Mouse (Mus musculus) myocyte (in vitro differentiated cells): ENCODE results near the gene Pilrb2.
"Not testable (repeated sequence)": the region's sequence is repeated elsewhere in the genome, so short reads cannot be mapped to it uniquely, and the experiment has no call there.

Experiments used
- CEBPB ChIP-seq: IDR thresholded peaks from 2 replicates; pipeline ENCODE4 v1.6.1; 2011; ENCODE audit warnings: mild to moderate bottlenecking, moderate library complexity; ENCODE audit not compliant: poor library complexity, insufficient read depth, severe bottlenecking
- E2F4 ChIP-seq: IDR thresholded peaks from one replicate; pipeline ENCODE4 v1.6.1; 2011; ENCODE audit warnings: mild to moderate bottlenecking, control low read depth, moderate library complexity; ENCODE audit not compliant: insufficient read depth
- MAX ChIP-seq: IDR thresholded peaks from one replicate; pipeline ENCODE4 v1.6.1; 2011; ENCODE audit warnings: low read depth, mild to moderate bottlenecking, control low read depth
- MYOD1 ChIP-seq, 3 experiments: IDR thresholded peaks; one replicate each; pipeline ENCODE4 v1.6.1; 2011; ENCODE audit warnings: control low read depth in 2 of 3, low read depth in 2 of 3, mild to moderate bottlenecking in 2 of 3, moderate library complexity in 1 of 3; ENCODE audit not compliant: insufficient read length in 2 of 3, control insufficient read depth in 1 of 3
- MYOG ChIP-seq, 3 experiments: IDR thresholded peaks; one replicate each; pipeline ENCODE4 v1.6.1; 2011; ENCODE audit warnings: control low read depth in 2 of 3, low read depth in 2 of 3, mild to moderate bottlenecking in 2 of 3; ENCODE audit not compliant: insufficient read length in 2 of 3, control insufficient read depth in 1 of 3, insufficient read depth in 1 of 3
- POLR2A ChIP-seq: IDR thresholded peaks from one replicate; pipeline ENCODE4 v1.6.1; 2011; ENCODE audit warnings: low read depth, mild to moderate bottlenecking, control low read depth, moderate library complexity; ENCODE audit not compliant: insufficient read length
- POLR2AphosphoS2 ChIP-seq: IDR thresholded peaks from one replicate; pipeline ENCODE4 v1.6.1; 2011; ENCODE audit warnings: low read depth, control low read depth; ENCODE audit not compliant: insufficient read length
- REST ChIP-seq: IDR thresholded peaks from one replicate; pipeline ENCODE4 v1.6.1; 2011; ENCODE audit warnings: mild to moderate bottlenecking, control low read depth, moderate library complexity; ENCODE audit not compliant: insufficient read depth, insufficient read length
- SRF ChIP-seq: IDR thresholded peaks from one replicate; pipeline ENCODE4 v1.6.1; 2011; ENCODE audit warnings: low read depth; ENCODE audit not compliant: control insufficient read depth, insufficient read length
- USF1 ChIP-seq: IDR thresholded peaks from one replicate; pipeline ENCODE4 v1.6.1; 2011; ENCODE audit warnings: low read depth, mild to moderate bottlenecking, control low read depth, moderate library complexity

- not testable (repeated sequence) for TF ChIP-seq POLR2A; USF1; CEBPB; MAX; SRF; MYOD1 (IDR thresholded peaks at IDR 0.05; ENCODE audit: control insufficient read depth in 1 of 3, insufficient read length in 2 of 3, low read depth in 2 of 3); MYOG (IDR thresholded peaks at IDR 0.05; ENCODE audit: control insufficient read depth in 1 of 3, insufficient read depth in 1 of 3, insufficient read length in 2 of 3, low read depth in 2 of 3); E2F4; POLR2AphosphoS2; REST
Measured at GRCm38 (mm10) chr5:137871644-137872380, at the start of gene Pilrb2.
